Mouse (Mus musculus) granulocyte monocyte progenitor cell, adult 5-6 weeks (primary cell): ENCODE results near the gene Slc7a14. TPM values are rescaled to one million over a fixed set of nuclear protein-coding genes. Genes with fewer than 3 reads are reported as not detected.

Source experiments
- total RNA-seq, 2 experiments: library from RNA; stranded (forward) in 1 of 2; stranded (reverse) in 1 of 2; fragments of 200-712, 200-1000 nt in 1 of 2; fragments of >200 nt in 1 of 2; fragmentation: Nextera tagmentation in 1 of 2; gene quantifications; 2 replicates each; pipeline ENCODE4 v1.2.3; 2014 to 2017

Slc7a14 gene
- total RNA-seq, 2 experiments from 2014 or later: not detected

Other genes with a start within 250 kb of the Slc7a14 start
- gene Skil, start 215.3 kb downstream of the Slc7a14 start, total RNA-seq (2014; fragmentation: Nextera tagmentation): 5.0 and 7.4 TPM in 2 replicates
- 9.2 and 10.5 TPM in 2 replicates for gene Skil, start 215.3 kb downstream of the Slc7a14 start, total RNA-seq (2017)
- gene Cldn11, start 160.5 kb downstream of the Slc7a14 start, total RNA-seq (2014; fragmentation: Nextera tagmentation): not detected in 2 replicates
- gene Cldn11, start 160.5 kb downstream of the Slc7a14 start, total RNA-seq (2017): not detected in 2 replicates